Mouse (Mus musculus): ENCODE results near the gene Cd86.
A peak's percentile ranks its signal among the peaks of the same experiment; 100 is the strongest.

The Cd86 gene

DNA sequence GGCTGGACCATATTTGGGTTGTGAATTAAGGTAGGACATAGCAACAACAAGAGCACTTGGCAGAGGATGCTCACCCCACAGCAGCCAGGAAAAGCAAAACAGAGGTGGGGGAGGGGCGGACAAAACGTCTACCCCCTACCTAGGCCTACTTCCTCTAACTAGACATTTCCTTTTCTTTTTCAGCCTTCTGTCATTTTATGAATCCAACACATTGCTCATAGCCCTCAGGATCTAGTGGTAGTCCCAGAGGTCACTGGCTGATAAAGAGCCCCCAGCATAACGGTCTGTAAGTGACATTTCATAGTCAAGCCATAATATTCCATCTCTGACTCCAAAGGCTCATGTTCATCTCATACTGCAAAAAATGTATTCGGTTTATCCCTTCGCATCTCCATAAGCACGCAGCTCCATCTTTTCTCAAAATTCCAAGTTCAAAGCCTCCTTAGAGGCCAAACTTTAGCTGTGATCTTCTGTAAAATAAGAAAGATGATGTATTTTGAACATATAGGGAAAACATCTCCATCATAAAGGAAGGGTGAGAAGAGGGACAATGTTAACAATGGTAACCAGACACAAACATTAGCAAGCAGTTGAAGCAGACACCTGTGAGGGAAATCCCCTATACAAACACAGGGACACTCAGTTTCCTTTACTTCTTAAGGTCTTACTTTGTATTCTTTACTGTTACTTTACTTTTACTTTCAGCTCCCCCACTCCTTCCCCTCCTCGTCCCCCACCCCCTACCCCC, 8.8 kb upstream of the Cd86 start:
- Histone ChIP-seq H3K27me3 (ENCODE audit: insufficient read depth, low read length) (no peaks in the 10 kb centered on the region), H3K4me1 (replicated peaks; ENCODE audit: low read depth, low read length) (peaks cover 64% of the 10 kb centered on the region)

DNA sequence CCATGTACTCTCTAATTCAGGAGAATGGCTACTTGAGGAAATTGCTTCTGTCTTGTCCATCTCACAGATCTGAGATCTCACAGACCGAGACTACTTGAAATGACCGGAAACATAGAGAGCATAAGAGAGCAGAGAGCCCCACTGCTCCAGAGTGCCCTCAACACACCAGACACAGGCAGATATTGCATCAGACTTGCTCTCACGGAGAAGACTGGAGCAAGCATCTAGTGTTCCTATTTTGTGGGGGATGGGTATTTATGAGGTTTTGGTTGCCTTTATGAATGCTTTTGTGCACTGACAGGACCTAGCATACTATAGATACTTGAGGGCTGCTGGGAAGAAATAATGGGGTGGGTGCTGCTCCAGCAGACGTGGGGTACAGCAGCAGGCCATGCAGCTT, 7.3 kb upstream of the Cd86 start:
- H3K36me3 ChIP-seq (ENCODE audit: insufficient read depth, low read length), result no peaks in the 10 kb centered on the region
- no peaks in the 10 kb centered on the region for H3K27me3 ChIP-seq (ENCODE audit: insufficient read depth, low read length)
- TF ChIP-seq NANOG (IDR thresholded peaks at IDR 0.05; ENCODE audit: borderline replicate concordance, low read length) (no peak), CTCF (conservative IDR thresholded peaks at IDR 0.05; ENCODE audit: low read length) (no peak), POU5F1 (IDR thresholded peaks at IDR 0.05; ENCODE audit: borderline replicate concordance, low read length) (no peak)
- no peak overlapping the region for H3K4me3 ChIP-seq (replicated peaks; ENCODE audit: low read length)
- H3K9me3 ChIP-seq (ENCODE audit: low read length), result no peaks in the 10 kb centered on the region
- H3K4me1 ChIP-seq (replicated peaks; ENCODE audit: low read depth, low read length), result peaks cover 57% of the 10 kb centered on the region

More for the DNA sequence above, 8.8 kb upstream of the Cd86 start:
- H3K9me3 ChIP-seq (ENCODE audit: low read length), result no peaks in the 10 kb centered on the region
- 0 out of 2 replicates have a peak overlapping the region, but pooled peaks have one; percentile 11 for H3K4me3 ChIP-seq (replicated peaks; ENCODE audit: low read length)
- TF ChIP-seq CTCF (conservative IDR thresholded peaks at IDR 0.05; ENCODE audit: low read length) (no peak), NANOG (IDR thresholded peaks at IDR 0.05; ENCODE audit: borderline replicate concordance, low read length) (peak; percentile 54; the same call in 1 of the 2 replicates)
- no peaks in the 10 kb centered on the region for H3K36me3 ChIP-seq (ENCODE audit: insufficient read depth, low read length)

DNA sequence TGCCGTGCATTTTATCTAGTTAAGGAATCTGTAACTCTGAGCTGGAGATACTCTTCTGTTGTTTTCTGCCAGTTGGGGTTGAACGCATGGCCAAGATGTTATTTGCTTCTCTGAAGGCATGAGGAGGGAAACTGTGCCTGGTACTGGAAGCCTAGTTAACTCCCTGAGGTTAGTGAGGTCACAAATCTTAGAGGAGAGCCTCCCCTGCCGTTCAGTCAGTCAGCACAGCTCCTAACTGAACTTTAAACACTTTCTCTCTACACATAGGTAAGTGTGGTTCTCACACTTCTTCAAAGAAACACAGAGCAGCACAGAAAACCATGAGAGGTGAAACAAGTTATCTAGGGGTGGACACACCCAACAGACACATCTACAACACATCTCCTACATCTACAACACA, 4.7 kb upstream of the Cd86 start:
- Histone ChIP-seq H3K4me3 (replicated peaks; ENCODE audit: low read length) (no peak overlapping the region), H3K27me3 (ENCODE audit: insufficient read depth, low read length) (no peaks in the 10 kb centered on the region), H3K4me1 (replicated peaks; ENCODE audit: low read depth, low read length) (peaks cover 42% of the 10 kb centered on the region), H3K9me3 (ENCODE audit: low read length) (no peaks in the 10 kb centered on the region), H3K36me3 (ENCODE audit: insufficient read depth, low read length) (no peaks in the 10 kb centered on the region)
- TF ChIP-seq CTCF (conservative IDR thresholded peaks at IDR 0.05; ENCODE audit: low read length), result no peak

DNA sequence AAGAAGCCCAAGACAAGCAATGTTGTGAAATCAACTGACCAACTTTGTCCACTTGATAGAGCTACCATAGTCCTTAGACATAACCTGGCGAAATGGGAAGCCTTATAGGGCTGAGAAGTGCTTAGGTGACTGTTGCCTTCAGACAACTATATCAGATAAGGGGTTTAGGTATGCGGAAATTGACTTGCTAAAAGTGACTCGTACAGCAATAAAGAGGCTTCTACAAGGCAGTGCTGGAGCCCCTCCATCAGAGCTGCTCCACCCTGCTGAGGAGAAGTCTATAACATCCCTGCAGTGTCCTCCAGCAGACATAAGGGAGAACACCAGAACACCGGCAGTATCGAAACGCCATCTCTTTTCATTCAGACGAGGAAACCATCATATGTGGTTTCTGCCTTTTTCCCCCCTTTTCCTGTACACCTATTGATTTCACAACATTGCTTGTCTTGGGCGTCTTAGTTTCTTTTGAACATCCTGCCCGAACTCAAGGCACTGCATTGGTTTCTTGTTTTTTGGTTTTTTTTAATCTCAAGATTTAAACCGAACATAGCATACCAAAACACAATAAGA, 652 bp upstream of the Cd86 start:
- TF ChIP-seq NANOG (IDR thresholded peaks at IDR 0.05; ENCODE audit: borderline replicate concordance, low read length) (no peak), CTCF (conservative IDR thresholded peaks at IDR 0.05; ENCODE audit: low read length) (no peak), POU5F1 (IDR thresholded peaks at IDR 0.05; ENCODE audit: borderline replicate concordance, low read length) (no peak)
- peaks cover 14% of the 10 kb centered on the region for H3K4me1 ChIP-seq (replicated peaks; ENCODE audit: low read depth, low read length)
- no peaks in the 10 kb centered on the region for H3K27me3 ChIP-seq (ENCODE audit: insufficient read depth, low read length)
- H3K9me3 ChIP-seq (ENCODE audit: low read length), result no peaks in the 10 kb centered on the region
- no peaks in the 10 kb centered on the region for H3K36me3 ChIP-seq (ENCODE audit: insufficient read depth, low read length)
- no peak overlapping the region for H3K4me3 ChIP-seq (replicated peaks; ENCODE audit: low read length)

DNA sequence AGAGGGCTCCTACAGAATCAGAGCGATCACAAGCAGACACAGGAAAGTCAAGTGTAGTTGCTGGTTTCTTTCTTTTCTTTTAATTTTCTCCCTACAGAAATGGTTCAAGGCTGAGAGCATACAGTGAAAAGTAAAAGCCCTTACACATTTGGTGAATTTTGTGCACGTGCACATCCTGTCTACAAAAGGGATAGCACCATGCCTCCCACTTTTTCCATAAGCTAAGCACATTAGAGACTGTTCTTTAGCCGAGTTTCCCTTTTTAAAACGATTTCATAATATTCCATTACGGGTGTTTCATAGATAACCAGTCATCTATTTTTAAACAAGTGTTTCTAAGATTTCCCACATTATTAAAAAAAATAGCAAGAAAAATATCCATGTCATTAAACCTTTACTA, 2.4 kb downstream of the Cd86 start:
- H3K4me3 ChIP-seq (replicated peaks; ENCODE audit: low read length), result no peak overlapping the region
- peaks cover 4% of the 10 kb centered on the region; the same call in 1 of the 2 replicates for H3K4me1 ChIP-seq (replicated peaks; ENCODE audit: low read depth, low read length)
- no peaks in the 10 kb centered on the region for H3K27me3 ChIP-seq (ENCODE audit: insufficient read depth, low read length)
- H3K9me3 ChIP-seq (ENCODE audit: low read length), result no peaks in the 10 kb centered on the region
- H3K36me3 ChIP-seq (ENCODE audit: insufficient read depth, low read length), result no peaks in the 10 kb centered on the region
- TF ChIP-seq POU5F1 (IDR thresholded peaks at IDR 0.05; ENCODE audit: borderline replicate concordance, low read length), result no peak
- TF ChIP-seq CTCF (conservative IDR thresholded peaks at IDR 0.05; ENCODE audit: low read length), result no peak
- TF ChIP-seq NANOG (IDR thresholded peaks at IDR 0.05; ENCODE audit: borderline replicate concordance, low read length), result no peak

DNA sequence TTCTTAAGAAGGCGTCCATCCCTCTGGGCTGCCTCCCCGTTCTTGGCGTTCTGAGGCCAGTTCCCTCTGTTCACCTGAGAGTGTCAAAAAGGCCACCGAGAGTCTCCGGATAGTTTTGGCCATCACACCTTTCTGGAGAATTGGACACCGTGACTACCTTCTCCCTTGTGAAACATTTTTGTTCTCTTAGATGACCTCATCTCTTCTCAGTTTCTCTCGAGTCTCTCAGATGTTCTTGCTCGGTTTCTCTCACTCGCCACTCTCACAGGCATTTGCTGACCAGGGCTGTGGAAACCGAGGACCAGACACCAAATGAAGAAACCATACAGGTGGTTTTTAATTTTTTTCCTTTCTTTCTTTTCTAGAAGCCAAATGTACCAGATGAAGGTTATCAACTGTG, 4.6 kb downstream of the Cd86 start:
- Histone ChIP-seq H3K4me3 (replicated peaks; ENCODE audit: low read length) (no peak overlapping the region), H3K36me3 (ENCODE audit: insufficient read depth, low read length) (no peaks in the 10 kb centered on the region), H3K4me1 (replicated peaks; ENCODE audit: low read depth, low read length) (peaks cover under 1% of the 10 kb centered on the region; the same call in 1 of the 2 replicates), H3K9me3 (ENCODE audit: low read length) (no peaks in the 10 kb centered on the region), H3K27me3 (ENCODE audit: insufficient read depth, low read length) (no peaks in the 10 kb centered on the region)
- TF ChIP-seq NANOG (IDR thresholded peaks at IDR 0.05; ENCODE audit: borderline replicate concordance, low read length) (no peak), CTCF (conservative IDR thresholded peaks at IDR 0.05; ENCODE audit: low read length) (no peak), POU5F1 (IDR thresholded peaks at IDR 0.05; ENCODE audit: borderline replicate concordance, low read length) (no peak)

DNA sequence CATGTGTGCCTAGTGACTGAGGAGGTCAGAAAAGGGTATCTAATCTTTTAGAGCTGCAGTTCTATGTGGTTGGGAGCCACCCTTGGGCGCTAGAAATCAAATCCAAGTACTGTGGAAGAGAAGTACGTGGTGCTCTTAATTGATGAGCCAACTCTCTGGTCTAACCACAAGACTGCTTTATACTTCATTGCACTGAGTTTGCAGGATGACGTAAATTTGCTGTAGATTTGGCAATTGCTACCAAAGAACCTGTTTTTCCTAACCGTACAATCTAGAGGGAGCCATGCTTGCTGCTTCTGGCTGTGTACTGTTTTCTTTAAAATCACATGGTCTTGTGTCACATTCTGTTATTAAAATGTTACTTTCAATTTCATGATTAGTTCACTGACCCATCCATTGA, 10.0 kb downstream of the Cd86 start:
- Histone ChIP-seq H3K4me1 (replicated peaks; ENCODE audit: low read depth, low read length) (peaks cover 19% of the 10 kb centered on the region), H3K4me3 (replicated peaks; ENCODE audit: low read length) (no peak overlapping the region), H3K9me3 (ENCODE audit: low read length) (peaks cover 12% of the 10 kb centered on the region), H3K27me3 (ENCODE audit: insufficient read depth, low read length) (no peaks in the 10 kb centered on the region), H3K36me3 (ENCODE audit: insufficient read depth, low read length) (no peaks in the 10 kb centered on the region)
- no peak for TF ChIP-seq POU5F1 (IDR thresholded peaks at IDR 0.05; ENCODE audit: borderline replicate concordance, low read length)
- no peak for TF ChIP-seq CTCF (conservative IDR thresholded peaks at IDR 0.05; ENCODE audit: low read length)
- TF ChIP-seq NANOG (IDR thresholded peaks at IDR 0.05; ENCODE audit: borderline replicate concordance, low read length), result no peak

DNA sequence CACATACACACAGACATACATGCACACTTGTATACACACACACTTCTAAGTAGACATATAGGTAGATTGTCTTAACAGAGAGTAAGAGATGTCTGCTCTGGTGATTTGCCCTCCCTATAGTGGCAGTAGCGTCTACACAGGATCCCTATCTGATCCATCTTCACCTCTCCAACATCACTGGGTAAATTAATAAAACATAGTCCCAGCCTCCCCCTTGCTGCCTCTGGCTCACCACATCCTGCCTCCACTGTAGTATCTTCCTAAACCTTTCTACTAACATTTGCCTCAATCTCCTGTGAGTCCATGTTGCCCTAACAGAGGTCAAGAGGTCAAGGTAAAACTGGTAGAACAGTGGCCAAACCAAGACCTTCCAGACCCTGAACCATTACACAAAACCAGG, 10.7 kb downstream of the Cd86 start:
- TF ChIP-seq CTCF (conservative IDR thresholded peaks at IDR 0.05; ENCODE audit: low read length) (no peak), NANOG (IDR thresholded peaks at IDR 0.05; ENCODE audit: borderline replicate concordance, low read length) (no peak), POU5F1 (IDR thresholded peaks at IDR 0.05; ENCODE audit: borderline replicate concordance, low read length) (no peak)
- H3K27me3 ChIP-seq (ENCODE audit: insufficient read depth, low read length), result no peaks in the 10 kb centered on the region
- peaks cover 12% of the 10 kb centered on the region for H3K9me3 ChIP-seq (ENCODE audit: low read length)
- peaks cover 26% of the 10 kb centered on the region for H3K4me1 ChIP-seq (replicated peaks; ENCODE audit: low read depth, low read length)
- H3K4me3 ChIP-seq (replicated peaks; ENCODE audit: low read length), result no peak overlapping the region
- no peaks in the 10 kb centered on the region for H3K36me3 ChIP-seq (ENCODE audit: insufficient read depth, low read length)
